Mouse (Mus musculus) heart, postnatal 0 days (tissue): ENCODE data around the gene Traf3ip2.

ENCODE experiments used
- CTCF ChIP-seq: IDR thresholded peaks from 2 replicates; pipeline ENCODE4 v1.5.1; 2016; ENCODE audit warnings: antibody characterized with exemption, control low read depth, low read depth
- EP300 ChIP-seq: IDR thresholded peaks from 2 replicates; pipeline ENCODE4 v1.6.1; 2016; ENCODE audit warnings: antibody characterized with exemption, low read depth

DNA sequence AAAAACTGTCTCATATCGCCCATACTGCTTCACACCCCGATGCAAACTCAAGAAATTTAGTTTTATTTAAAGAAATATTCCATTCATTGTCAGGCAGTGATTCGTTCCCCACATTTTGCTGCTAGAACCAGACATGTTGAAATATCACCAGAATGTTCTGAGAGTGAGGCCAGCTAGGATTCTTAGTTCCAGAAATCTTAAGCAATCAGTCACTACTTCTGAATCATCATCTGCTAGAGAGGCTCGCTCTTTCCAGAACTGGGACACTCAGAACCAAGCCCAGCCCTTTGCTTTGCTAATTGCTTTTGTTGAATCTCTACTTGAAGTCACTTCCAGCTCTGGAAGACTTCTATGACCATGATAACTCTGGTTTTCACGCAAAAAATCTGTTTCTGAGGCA is 27.0 kb downstream of the Traf3ip2 start:
- TF ChIP-seq CTCF (no peak), EP300 (no peak)
